Mouse (Mus musculus) liver, postnatal 0 days (tissue): Measurements from ENCODE around the gene Nkapl.

Experiments used
- CTCF ChIP-seq: sonication (generic); IDR thresholded peaks from 2 replicates; pipeline ENCODE4 v1.5.1; 2016; ENCODE audit warnings: antibody characterized with exemption, low read depth
- EP300 ChIP-seq: IDR thresholded peaks from 2 replicates; pipeline ENCODE4 v1.6.1; 2016; ENCODE audit warnings: antibody characterized with exemption, low read depth, mild to moderate bottlenecking

DNA sequence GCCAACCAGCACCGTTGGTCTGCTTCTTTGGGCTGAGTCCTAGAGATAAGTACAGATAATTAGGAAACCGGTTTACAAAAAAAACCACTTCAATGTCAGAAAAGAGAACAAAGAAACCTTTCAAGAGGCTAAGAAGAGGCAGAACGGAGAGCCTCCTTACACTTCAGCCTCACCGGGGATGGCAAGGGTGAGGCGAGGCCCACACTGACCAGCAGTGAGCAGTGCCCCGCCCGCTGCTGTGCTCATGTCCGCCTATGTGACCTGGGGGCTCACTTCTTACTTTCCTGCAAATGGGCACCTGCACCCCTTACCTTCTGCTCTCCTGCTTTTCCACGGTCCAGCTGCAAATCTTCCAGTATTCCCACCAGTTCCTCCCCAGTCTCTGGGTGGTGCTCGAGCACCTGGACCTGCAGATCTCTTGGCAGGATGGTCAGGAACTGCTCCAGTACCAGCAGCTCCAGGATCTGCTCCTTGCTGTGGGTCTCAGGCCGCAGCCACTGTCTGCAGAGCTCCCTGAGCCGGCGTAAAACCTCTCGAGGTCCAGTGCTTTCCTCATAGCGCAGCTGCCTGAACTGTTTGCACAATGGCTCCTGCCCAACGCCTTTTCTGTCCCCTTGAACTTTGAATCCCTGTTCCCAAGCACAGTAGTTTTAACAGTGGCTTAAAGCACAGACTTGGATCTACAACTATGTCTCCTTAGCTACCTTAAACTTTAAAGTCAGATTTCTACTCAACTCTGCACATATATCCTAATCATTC is 20.3 kb downstream of the Nkapl start:
- TF ChIP-seq CTCF (no peak), EP300 (no peak)
